Mouse (Mus musculus): ENCODE data around the gene Ldlr. TPM values are rescaled to one million over a fixed set of nuclear protein-coding genes. Genes with fewer than 3 reads are reported as not detected.
"Not testable (repeated sequence)": the region's sequence is repeated elsewhere in the genome, so short reads cannot be mapped to it uniquely, and the experiment has no call there.

The Ldlr gene
- total RNA-seq, 2 experiments from 2014 or later: 16.2 to 27.7 TPM

DNA sequence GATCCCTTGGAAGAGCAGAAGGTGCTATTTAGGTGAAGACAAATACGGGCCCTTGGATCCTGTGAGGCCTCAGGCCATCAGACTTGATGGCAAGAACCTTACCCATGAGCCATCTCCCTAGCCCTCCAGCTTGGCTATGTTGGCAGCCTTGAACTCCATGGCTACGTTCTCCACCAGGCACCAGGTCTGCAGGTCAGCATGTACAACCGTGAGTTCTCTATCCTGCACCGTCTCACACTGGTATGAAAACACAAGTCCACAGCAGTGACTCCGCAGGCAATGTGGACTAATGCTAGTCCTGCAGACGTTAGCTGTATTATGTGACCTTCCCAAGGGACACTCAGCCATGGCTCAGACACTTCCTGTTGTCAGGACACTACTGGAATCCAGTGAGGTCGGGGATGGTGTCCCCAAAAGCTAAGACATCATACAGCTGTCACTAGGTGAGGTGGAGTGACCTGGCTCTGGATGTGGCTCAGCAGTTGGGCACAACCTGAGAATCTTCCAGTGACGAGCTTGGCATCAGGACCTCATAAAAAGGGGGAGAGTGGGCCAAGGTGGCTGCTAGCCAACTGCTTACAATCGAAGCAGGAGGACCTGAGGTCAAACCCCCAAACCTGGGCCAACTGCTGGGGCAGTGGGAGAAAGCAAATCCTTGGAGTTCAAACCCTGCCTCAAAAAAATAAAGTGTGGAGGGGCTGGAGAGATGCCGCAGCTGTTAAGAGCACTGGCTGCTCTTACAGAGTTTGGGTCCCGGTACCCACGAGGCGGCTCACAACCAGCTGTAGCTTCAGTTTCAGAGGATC lies 31.4 kb downstream of the Ldlr start:
- no peak for DNase-seq (ENCODE audit: low spot score in 2 of 2)

GRCm38 (mm10) chr9:21758576-21759529 lies 35.6 kb downstream of the Ldlr start:
- DNase-seq (ENCODE audit: low spot score in 2 of 2): no peak

DNA sequence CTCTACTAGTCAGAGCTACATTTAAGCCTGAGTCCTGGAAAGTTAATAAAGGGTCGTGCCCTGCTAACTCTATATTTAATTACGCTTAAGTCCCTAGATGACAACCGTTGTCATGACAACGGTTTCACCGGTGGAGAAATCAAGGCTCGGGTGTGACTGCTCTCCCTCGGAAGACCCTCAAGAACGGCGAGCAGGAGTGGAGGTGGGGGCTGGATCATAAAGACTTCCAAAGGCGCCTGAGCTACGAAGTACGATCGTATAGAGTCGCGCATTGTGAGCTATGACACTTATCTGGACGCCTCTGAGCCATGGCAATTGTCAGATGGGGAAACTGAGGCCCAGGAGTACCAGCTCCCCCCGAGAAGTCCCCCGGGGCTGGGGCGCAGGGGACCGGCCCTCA lies 36.4 kb downstream of the Ldlr start:
- no peak for DNase-seq (ENCODE audit: low spot score in 2 of 2)

GRCm38 (mm10) chr9:21760155-21761088 lies 37.1 kb downstream of the Ldlr start, which contains the start of gene Spc24:
TSS of gene Spc24 (minus strand) at chr9:21760303.
- DNase-seq (ENCODE audit: low spot score in 2 of 2): peak; percentile 94 to 96

- no peak for DNase-seq (ENCODE audit: low spot score in 2 of 2)
These were observed 38.9 kb downstream of the Ldlr start for GRCm38 (mm10) chr9:21762135-21762534.

- no peak for DNase-seq (ENCODE audit: low spot score in 2 of 2)
These were observed 41.1 kb downstream of the Ldlr start for GRCm38 (mm10) chr9:21764084-21764999.

DNA sequence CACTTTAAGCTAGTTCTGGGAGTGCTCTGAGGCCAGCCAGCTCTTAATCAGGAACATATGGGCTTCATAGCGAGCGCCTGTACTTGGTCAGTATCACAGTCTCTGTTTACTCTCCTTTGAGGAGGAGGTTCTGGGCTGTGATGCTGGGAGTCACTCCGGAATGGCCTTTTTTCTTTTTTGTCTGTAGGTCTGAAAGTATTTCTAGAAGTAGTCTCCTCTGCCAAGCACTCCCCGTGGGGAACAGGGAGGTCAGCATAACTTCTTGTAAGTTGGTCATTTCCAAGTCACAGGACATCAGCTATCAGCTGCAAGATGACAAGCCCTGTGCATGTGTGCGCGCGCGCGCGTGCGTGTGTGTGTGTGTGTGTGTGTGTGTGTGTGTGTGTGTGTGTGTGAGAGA lies 44.6 kb downstream of the Ldlr start:
- no peak for DNase-seq (ENCODE audit: low spot score in 2 of 2)

- no peak for DNase-seq (ENCODE audit: low spot score in 2 of 2)
These were observed 45.5 kb downstream of the Ldlr start for GRCm38 (mm10) chr9:21768511-21769411.

DNA sequence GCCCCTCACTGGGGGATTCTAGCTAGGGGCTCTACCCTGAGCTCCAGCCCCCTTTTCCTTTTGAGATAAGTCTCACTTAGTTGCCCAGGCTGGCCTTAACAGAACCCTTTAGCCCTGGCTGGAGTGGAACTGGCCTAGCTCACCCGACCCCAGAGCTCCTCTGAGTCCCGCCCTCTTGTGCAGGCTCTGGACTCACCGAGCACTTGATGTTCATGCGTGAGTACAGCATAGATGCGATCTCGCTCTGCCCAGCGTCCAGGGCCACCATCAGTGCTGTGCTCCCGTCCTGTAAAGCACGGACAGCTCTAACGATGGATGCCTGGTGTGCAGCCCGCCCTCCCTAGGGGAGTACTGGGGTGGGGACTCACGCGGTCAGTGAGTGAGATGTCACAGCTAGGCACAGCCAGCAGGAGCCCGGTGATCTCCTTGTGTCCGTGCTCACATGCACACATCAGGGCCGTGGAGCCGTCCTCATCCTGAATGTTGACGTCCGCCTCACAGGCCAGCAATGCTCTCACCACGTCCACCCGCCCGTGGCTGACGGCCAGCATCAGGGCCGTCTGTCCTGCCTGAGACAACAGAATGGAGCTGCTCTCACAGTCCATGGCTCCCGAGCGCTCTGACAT lies 46.4 kb downstream of the Ldlr start:
- no peak for DNase-seq (ENCODE audit: low spot score in 2 of 2)

DNA sequence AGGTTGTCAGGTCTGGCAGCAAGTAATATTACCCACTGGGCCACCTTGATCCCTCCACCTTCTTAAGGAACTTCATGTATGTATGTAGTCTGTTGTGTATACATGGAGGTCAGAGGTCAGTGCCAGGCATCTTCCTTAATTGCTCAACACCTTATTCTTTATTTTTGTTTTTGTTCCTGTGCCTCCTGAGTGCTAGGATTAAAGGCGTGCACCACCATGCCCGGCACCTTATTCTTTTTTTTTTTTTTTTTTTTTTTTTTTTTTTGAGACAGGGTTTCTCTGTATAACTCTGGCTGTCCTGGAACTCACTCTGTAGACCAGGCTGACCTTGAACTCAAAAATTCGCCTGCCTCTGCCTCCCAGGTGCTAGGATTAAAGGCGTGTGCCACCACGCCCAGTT lies 50.1 kb downstream of the Ldlr start:
- not testable (repeated sequence) for DNase-seq (ENCODE audit: low spot score in 2 of 2)

DNA sequence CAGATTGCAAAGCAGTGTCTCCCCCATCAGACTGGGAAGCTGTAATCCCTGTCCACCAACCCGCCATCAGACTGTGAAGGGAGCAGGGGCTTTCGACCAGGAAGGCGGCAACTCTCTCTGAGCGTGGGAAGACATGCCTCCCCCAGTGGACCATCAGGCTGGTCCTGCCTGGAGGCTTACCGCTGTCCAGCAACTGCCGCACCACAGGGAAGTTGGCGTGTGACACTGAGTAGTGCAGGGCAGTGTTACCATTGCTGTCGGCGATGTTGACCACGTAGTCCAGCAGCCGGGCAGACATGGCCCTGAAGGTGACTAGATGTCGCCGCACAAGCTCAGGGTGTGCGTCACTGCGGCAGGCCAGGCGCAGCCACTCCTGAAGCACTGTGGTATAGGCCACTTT lies 51.1 kb downstream of the Ldlr start:
- no peak for DNase-seq (ENCODE audit: low spot score in 2 of 2)

- DNase-seq (ENCODE audit: low spot score in 2 of 2): no peak
These were observed 54.4 kb downstream of the Ldlr start for GRCm38 (mm10) chr9:21777726-21778125.

- no peak for DNase-seq (ENCODE audit: low spot score in 2 of 2)
These were observed 58.6 kb downstream of the Ldlr start for GRCm38 (mm10) chr9:21781657-21782468.

DNA sequence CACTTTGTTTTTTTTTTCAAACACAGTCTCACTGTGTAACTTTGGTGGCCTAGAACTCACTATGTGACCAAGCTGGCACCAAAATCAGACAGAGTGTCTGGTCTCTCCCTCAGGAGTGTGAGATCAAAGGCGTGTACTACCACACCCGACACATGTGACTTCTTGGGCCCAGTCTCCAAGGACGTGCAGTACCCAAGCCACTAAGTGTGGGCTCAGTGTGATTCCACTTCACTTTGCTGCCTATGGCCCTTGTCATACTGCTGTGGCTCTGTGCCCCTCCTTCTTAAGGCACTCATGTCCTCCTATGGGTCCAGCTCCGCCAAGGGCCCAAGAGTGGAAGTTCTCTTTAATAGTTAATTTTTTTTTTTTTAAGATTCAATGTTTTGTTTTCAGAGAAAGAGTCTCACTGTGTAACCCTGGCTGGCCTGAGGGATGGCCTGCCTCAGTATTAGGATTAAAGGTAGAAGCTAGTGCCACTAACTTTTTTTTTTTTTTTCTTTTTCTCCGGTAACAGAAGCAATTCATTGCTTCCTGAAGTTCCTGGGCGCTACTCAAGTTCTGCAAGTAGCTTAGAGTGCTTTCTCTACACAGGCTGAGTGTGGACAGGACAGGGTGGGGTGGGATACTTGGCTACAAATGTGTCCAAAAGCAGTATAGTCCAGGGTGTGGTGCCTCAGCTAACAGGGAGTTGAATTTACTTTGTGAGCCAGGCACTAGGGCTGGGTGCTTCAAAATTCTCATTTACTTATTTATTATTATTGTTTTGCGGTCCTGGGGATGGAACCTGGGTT lies 61.4 kb downstream of the Ldlr start:
- no peak for DNase-seq (ENCODE audit: low spot score in 2 of 2)

GRCm38 (mm10) chr9:21786309-21786708 lies 63.0 kb downstream of the Ldlr start:
- not testable (repeated sequence) for DNase-seq (ENCODE audit: low spot score in 2 of 2)

DNA sequence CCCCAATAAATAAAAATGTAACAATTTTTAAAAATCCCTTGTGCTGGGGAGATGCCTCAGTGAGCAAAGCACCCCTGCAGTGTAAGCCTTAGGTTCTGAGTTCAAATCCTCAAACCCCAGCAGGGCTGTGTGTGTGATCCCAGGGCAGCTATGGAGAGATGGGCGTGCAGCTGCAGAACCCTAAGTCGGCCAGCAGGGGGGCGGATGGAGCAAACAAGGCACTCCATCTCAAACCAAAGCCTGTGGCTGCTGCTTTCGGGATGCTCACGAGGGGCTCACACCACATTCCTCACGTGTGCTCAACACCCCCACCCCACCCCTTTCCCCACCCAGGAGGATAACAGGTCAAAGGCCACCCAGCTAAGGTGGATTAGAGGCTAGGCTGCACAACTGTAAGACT lies 63.6 kb downstream of the Ldlr start:
- peak; percentile 65 to 75 for DNase-seq (ENCODE audit: low spot score in 2 of 2)

DNA sequence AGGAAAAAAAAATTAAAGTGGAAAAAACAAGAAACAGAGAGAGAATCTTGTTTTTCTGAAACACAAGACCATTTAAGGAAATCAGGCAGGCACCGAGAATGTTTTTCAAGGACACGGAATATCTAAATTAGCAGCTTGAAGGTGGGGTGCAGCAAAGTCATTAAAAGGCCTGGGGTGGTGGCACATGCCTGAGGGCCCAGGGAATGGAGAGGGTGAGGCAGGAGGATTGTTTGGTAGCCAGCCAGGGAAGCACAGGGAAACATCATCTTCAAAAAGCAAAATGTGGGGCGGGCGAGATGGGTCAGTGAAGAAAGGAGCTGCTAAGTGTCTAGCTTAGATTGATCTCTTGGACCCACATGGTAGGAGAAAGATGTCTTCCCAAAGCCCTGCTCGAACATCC lies 64.4 kb downstream of the Ldlr start:
- DNase-seq (ENCODE audit: low spot score in 2 of 2): no peak

Data from left cerebral cortex, adult 18-20 months (tissue).